Mouse (Mus musculus): ENCODE results near the gene Spata48.
A peak's percentile ranks its signal among the peaks of the same experiment; 100 is the strongest.

The Spata48 gene

GRCm38 (mm10) chr11:11536295-11536694 lies 74.4 kb downstream of the Spata48 start:
- DNase-seq (ENCODE audit: low read depth, low spot score), result no peak

- DNase-seq (ENCODE audit: low read depth, low spot score), result no peak
Measured at GRCm38 (mm10) chr11:11545948-11546347, 84.1 kb downstream of the Spata48 start.

- DNase-seq (ENCODE audit: low read depth, low spot score), result no peak
Measured at GRCm38 (mm10) chr11:11546903-11547511, 85.1 kb downstream of the Spata48 start.

- DNase-seq (ENCODE audit: low read depth, low spot score), result no peak
Measured at GRCm38 (mm10) chr11:11547597-11548240, 85.8 kb downstream of the Spata48 start.

- DNase-seq (ENCODE audit: low read depth, low spot score), result no peak
Measured at GRCm38 (mm10) chr11:11555563-11555962, 93.7 kb downstream of the Spata48 start.

- no peak for DNase-seq (ENCODE audit: low read depth, low spot score)
Measured at GRCm38 (mm10) chr11:11556186-11556585, 94.3 kb downstream of the Spata48 start.

GRCm38 (mm10) chr11:11557173-11557967 lies 95.5 kb downstream of the Spata48 start:
- DNase-seq (ENCODE audit: low read depth, low spot score), result peak; percentile 54

GRCm38 (mm10) chr11:11558662-11559061 lies 96.8 kb downstream of the Spata48 start:
- DNase-seq (ENCODE audit: low read depth, low spot score), result no peak

- no peak for DNase-seq (ENCODE audit: low read depth, low spot score)
Measured at GRCm38 (mm10) chr11:11559099-11559686, 97.3 kb downstream of the Spata48 start.

- DNase-seq (ENCODE audit: low read depth, low spot score), result no peak
Measured at GRCm38 (mm10) chr11:11561118-11561517, 99.2 kb downstream of the Spata48 start.

GRCm38 (mm10) chr11:11564266-11565044 lies 102.6 kb downstream of the Spata48 start:
- DNase-seq (ENCODE audit: low read depth, low spot score), result no peak

All from ES-CJ7 (cell line).